Mouse (Mus musculus) left cerebral cortex, postnatal 36 days (tissue): ENCODE measurements around the gene Ss18l2. TPM values are rescaled to one million over a fixed set of nuclear protein-coding genes. Genes with fewer than 3 reads are reported as not detected.

ENCODE experiments used
- DNase-seq, 2 experiments: peaks; one replicate each; pipeline ENCODE4 v3.0.0; 2021 to 2022; ENCODE audit warnings: low spot score in 2 of 2, mixed read lengths in 1 of 2
- intact Hi-C: fragments of 180-260 bp; cut with DNase I; formaldehyde crosslinking; loops from one replicate; pipeline ENCODE4 v1.15.1; 2025
- total RNA-seq, 2 experiments: library from RNA; stranded (reverse); gene quantifications; 2 replicates each; pipeline ENCODE4 v1.2.3; 2021

Gene Ss18l2
- 10 to 100 TPM; 84.5 to 84.6 TPM for total RNA-seq

DNA sequence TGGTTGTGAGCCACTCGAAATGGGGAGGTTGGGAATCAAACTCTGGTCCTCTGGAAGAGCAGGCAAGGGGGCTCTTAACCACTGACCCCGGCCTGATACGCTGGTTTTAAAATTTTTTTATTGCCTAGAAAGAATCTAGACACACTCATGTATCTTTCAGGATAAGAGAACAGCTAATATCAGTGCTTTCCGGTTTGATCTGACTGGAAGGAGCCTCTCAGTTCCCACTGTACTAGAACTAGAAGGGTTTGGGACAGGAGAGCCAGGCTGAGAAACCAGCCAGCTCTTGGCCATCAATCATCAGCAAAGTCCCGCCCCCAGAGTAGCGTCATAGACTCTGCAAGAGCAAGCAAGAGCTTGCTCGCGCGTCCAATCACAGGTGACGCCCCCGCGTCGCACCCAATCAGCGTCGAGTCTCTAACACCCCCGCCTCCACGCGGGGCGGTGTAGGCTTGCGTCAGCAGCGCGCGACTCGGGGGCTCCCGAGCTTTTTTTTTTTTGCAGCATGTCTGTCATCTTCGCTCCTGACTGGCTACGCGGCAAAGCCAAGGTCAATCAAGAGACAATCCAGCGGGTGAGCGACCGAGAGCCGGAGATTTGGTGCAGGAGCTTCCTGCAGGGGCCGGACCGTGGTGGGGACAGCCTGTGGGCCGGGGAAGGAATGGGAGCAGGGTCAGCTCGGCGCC lies at the start of gene Ss18l2:
TSS of gene Ss18l2 (plus strand) at position 432 of the 686 bp plus-strand sequence.
- intact Hi-C loops: loop anchor here (1.0 kb wide), 1 partner anchor 9 kb away; the partner anchor contains the start of gene Nktr
- peak; percentile 94 to 96 for DNase-seq

- intact Hi-C loops: no loop called here
- DNase-seq: peak; percentile 57 to 62
Measured at GRCm38 (mm10) chr9:121663467-121663866, 46.7 kb upstream of the Ss18l2 start.

DNA sequence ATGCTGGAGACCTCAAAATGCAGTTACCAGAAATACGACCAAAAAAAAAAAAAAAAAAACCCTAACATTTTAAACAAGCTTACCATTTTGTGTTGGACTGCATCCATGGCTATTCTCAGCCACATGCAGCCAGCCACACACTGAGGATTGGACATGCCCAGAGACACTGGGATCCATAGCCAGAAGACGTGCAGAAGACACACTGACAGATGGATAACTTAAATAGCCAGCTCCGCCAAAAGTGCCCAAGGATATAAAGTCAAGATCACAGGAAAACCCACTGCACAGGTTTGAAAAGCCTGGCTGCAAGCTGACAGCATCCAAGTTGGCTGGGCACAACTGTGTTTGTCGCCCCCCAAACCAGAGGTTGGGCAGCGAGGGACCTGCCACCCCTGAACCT lies 46.0 kb upstream of the Ss18l2 start:
- intact Hi-C loops: no loop called here
- peak in 1 of 2 experiments; percentile 66 for DNase-seq

- DNase-seq: peak; percentile 69 to 76
- intact Hi-C loops: loop anchor here (2.0 kb wide), 1 partner anchor 26 kb away; no protein-coding TSS in a partner anchor
Measured at GRCm38 (mm10) chr9:121666957-121667630, 43.0 kb upstream of the Ss18l2 start.

DNA sequence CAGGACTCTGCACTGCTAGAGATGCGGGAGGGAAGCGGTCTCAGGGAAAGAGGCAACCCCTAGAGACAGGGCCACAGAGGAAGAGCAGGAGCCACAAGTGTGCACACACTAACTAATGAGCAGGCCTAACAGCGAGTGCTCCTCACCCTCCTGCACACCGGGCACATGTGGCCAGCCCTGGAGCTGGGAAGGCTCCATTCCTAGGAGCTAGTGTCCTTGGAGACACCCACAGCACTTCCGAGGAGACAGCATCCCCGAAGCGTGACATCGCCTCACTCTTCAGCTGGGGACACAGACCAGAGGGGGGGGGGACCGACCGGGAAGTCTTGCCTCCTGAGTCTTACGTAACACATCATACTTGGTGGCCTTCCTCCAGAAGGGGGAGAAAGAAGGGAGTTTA lies 42.3 kb upstream of the Ss18l2 start:
- intact Hi-C loops: loop anchor here (2.0 kb wide), 1 partner anchor 27 kb away; no protein-coding TSS in a partner anchor
- DNase-seq: peak; percentile 41 to 52

- intact Hi-C loops: no loop called here
- peak; percentile 48 for DNase-seq
Measured at GRCm38 (mm10) chr9:121669348-121669791, 40.8 kb upstream of the Ss18l2 start.

GRCm38 (mm10) chr9:121671300-121671699 lies 38.8 kb upstream of the Ss18l2 start:
- no peak for DNase-seq

GRCm38 (mm10) chr9:121672311-121672710 lies 37.8 kb upstream of the Ss18l2 start:
- DNase-seq: no peak
- intact Hi-C loops: loop anchor here (10.0 kb wide), 1 partner anchor 418 kb away; no protein-coding TSS in a partner anchor

More at GRCm38 (mm10) chr9:121671300-121671699, 38.8 kb upstream of the Ss18l2 start:
- intact Hi-C loops: loop anchor here (10.0 kb wide), 1 partner anchor 416 kb away; no protein-coding TSS in a partner anchor

DNA sequence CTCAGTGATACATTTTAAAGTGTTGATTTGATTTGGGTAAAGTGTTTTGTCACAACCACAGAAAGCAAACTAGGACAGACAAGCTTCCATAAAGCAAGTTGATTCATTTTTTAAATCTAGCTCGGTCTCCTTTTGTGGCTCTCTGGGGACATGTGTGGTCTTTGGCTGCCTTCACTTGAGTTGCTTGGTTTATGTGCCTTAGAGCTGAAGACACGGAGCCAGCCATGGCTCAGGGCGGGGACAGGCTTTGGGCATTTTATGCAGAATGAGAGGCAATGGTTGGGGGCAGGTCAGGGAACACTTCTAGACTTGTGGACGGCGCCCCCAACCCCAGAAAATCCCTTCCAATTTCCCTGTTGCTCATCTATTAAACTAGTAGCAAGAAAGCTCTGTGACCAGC lies 36.4 kb upstream of the Ss18l2 start:
- intact Hi-C loops: loop anchor here (10.0 kb wide), 1 partner anchor 419 kb away; no protein-coding TSS in a partner anchor
- no peak for DNase-seq

DNA sequence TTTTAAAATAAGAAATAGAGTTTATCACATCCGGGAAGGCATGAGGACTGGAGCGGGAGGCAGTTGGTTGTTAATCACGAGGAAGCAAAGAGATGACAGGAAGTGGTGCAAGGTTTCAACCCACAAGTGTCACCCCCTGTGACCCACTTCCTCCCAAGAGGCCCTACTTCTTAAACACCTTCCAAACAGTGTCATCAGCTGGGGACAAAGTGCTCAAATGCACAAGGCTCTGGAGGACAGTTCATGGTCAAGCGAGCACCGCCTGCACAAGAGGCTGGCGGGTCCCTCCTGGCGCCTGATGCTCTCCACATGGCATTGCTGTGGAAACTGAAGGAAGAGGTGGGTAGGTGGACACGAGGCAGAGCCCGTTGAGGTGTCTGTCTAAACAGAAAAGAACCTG lies 35.1 kb upstream of the Ss18l2 start:
- intact Hi-C loops: loop anchor here (10.0 kb wide), 1 partner anchor 420 kb away; no protein-coding TSS in a partner anchor
- no peak for DNase-seq

DNA sequence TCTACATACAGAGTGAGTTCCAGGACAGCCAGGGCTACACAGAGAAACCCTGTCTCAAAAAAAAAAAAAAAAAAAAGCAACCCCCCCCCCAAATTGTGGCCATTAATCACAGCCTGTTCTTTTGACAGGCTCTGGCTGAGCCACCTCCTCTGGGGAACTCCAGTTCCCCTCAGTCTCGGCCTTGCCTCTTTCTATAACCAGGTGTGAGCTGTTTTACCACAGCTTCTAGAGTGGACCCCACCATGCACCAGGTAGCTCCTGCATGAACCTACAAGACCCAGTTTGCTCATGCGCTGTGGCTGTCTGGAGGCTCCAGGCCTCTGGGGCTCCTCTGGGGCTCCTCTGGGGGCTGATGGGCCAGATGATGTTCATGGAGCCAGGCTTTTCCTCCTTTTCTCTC lies 34.6 kb upstream of the Ss18l2 start:
- intact Hi-C loops: loop anchor here (10.0 kb wide), 1 partner anchor 421 kb away; no protein-coding TSS in a partner anchor
- no peak for DNase-seq

DNA sequence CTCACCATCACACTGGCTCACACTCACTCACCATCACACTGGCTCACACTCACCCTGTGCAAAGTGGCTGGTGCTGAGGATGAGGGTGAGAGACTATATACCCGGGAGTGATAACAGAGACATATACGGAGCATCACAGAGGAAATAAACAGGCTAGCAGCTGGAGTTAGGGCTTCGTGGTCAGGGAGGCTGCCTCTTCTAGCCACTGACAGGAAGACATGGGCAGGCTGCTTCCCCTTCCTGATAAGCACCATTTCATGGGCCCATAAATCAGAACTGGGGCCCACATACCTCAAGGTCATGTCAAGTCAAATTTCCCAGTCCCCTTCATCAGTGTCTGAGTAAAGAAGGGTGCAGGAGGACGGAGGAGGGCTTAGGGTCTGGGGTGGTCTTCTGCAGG lies 33.1 kb upstream of the Ss18l2 start:
- intact Hi-C loops: loop anchor here (10.0 kb wide), 1 partner anchor 422 kb away; no protein-coding TSS in a partner anchor

DNA sequence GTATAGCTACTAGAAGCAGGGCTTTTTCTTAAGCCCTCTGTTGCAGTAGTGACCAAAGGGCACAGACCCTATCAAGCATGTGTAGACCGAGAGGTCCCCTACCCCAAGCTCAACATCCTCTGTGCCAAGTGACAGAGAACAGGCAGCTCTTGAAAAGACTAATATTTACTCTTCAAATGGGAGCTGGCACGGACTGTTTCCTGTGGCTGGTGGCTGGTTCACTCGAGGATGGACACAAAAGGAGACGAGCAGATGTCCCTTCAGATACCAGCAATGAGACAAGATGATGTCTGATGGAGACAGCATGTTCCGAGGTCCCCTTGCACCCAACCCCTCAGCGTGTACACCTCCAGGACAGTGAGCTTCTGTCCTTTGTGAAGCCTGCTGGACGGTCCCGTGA lies 32.7 kb upstream of the Ss18l2 start:
- no peak for DNase-seq
- intact Hi-C loops: loop anchor here (10.0 kb wide), 1 partner anchor 423 kb away; no protein-coding TSS in a partner anchor

More for the DNA sequence above, 33.1 kb upstream of the Ss18l2 start:
- DNase-seq: no peak

- intact Hi-C loops: loop anchor here (2.0 to 10.0 kb wide), 2 partner anchors 201 to 425 kb away; no protein-coding TSS in a partner anchor
- DNase-seq: no peak
Measured at GRCm38 (mm10) chr9:121679549-121679948, 30.6 kb upstream of the Ss18l2 start.

DNA sequence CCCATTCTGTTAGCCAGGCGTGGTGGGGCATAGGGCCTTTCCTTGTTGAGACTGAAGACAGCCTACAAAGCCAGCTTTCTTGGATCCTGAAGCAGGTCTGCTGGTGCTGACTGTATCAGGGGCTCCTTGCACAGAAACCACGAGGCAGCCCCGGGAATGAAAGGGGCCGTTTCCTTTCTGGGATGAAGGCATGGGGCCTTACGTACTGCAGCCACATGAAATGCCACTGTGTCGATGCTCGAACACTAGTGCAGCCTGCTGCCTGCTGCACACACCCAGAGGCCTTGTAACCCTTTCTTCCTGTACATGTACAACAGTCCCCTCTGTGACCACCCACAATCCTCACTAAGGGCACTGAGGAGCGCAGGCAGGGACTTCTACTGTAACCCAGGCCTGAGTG lies 28.9 kb upstream of the Ss18l2 start:
- intact Hi-C loops: no loop called here
- DNase-seq: no peak

- intact Hi-C loops: no loop called here
- no peak for DNase-seq
Measured at GRCm38 (mm10) chr9:121682037-121682680, 28.0 kb upstream of the Ss18l2 start.

DNA sequence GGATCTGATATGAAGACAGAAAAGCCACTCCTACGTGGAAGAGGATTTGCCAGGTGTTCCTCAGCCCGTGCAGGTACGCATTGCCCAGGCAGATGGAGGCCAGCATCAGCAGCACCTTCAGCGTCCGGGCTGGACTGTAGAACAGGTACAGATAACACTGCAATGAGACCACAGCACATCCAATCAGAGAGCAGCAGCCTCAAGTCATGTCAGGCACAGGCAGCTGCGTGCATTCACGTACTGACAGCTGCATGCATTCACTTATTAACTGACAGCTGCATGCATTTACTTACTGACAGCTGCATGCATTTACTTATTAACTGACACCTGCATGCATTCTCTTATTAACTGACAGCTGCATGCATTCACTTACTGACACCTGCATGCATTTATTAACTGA lies 25.4 kb upstream of the Ss18l2 start:
- DNase-seq: no peak
- intact Hi-C loops: no loop called here

- intact Hi-C loops: no loop called here
- peak in 1 of 2 experiments; percentile 46 for DNase-seq
Measured at GRCm38 (mm10) chr9:121690200-121690651, 19.9 kb upstream of the Ss18l2 start.

GRCm38 (mm10) chr9:121690734-121691133 lies 19.4 kb upstream of the Ss18l2 start:
- no peak for DNase-seq
- intact Hi-C loops: no loop called here

GRCm38 (mm10) chr9:121694736-121695135 lies 15.4 kb upstream of the Ss18l2 start:
- intact Hi-C loops: no loop called here
- no peak for DNase-seq
